Mouse (Mus musculus) v-Abl transformed pro-B cells (cell line): ENCODE measurements around the gene Gpr31b.
"Not testable (repeated sequence)": the region's sequence is repeated elsewhere in the genome, so short reads cannot be mapped to it uniquely, and the experiment has no call there.

ENCODE experiments used
- in situ Hi-C, 2 experiments: fragments of 400-800 bp; cut with MboI; formaldehyde crosslinking; loops; one replicate each; pipeline ENCODE4 v1.15.1; 2025; ENCODE audit not compliant: unreplicated experiment in 2 of 2

Gene Gpr31b

DNA sequence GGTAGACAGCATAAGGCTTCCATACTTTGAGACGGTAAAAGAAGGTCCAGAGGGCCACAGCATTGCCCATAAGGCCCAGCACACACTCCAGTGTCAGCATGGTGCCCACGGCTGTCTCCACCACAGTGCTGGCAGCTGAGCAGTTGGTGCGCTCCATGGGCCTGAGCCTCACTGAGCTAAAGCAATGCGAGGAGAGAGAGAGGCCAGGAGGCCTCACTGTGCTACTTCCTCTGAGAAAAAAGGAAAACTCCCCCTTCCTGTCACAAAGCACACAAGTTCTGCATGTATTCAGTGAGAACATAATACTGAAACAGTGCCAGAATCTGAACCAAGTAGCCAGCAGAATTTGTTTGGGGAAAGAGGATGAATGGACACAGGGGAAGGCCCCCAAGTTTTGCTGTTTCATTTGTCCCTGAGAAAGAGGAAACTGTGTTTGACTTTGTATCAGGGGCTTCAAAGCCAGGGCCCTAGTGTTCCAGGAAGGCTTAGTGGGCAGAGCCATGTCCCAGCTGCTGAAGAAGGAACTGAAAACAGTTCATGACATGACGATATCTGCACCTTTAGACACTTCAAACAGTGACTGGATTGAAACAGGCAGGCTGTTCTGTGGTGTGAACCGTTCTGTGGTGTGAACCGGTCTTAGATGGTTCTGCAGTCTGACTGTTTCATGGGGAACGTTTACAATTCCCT is at the start of gene Gpr31b:
Gene Gpr31b (minus strand): TSS at position 173 of the 690 bp plus-strand sequence.
- in situ Hi-C loops, result not testable (repeated sequence)

DNA sequence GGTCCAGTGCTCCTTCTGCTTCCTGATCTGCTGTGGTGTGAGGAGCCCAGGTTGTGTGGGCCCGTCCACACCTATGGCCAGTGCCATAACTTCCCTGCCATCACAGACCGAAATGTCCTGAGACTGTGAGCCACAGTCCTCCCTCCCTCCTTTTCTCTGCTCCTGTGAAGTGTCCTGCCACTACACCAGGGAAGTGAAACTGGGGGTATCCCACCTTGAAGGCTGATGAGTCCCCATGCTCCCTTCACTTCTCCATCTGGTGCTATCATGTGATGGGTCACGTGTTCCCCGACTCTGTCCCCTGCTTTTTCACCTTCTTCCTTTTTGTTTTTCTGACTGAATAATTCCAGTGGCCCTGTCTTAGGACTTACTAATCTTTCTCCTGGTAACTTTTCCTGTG is 40.9 kb upstream of the Gpr31b start:
- in situ Hi-C loops, result not testable (repeated sequence)

DNA sequence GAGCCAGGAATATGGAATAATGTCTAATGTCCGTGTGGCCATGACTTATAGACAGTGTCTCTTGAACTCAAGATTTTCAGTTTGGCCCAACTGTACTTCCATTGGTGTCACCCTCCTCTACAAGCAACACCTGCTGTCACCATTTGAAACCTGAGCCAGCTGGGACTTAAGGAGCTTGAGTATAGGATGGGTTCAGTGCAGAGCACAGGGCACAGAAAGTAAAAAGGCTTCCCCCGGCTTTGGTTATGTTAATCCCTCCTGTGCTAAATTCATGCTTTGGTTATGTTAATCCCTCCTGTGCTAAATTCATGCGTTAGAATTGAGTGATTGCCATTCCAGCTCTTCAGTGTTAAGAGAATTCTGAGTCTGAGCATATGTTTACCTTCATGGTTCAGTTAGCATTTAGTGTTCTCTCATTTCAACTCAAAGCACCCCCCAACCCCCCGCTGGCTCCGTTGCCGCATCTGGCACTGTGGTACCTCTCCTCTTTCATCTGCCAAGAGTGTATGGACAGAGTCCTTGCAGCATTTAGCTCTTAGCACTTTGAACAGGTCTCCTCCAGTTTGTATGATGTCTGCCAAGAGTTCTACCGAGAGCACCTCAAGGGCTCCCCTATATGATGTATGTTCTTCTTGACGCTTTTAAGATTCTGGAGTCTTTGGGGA is 40.1 kb upstream of the Gpr31b start:
- in situ Hi-C loops, result not testable (repeated sequence)

DNA sequence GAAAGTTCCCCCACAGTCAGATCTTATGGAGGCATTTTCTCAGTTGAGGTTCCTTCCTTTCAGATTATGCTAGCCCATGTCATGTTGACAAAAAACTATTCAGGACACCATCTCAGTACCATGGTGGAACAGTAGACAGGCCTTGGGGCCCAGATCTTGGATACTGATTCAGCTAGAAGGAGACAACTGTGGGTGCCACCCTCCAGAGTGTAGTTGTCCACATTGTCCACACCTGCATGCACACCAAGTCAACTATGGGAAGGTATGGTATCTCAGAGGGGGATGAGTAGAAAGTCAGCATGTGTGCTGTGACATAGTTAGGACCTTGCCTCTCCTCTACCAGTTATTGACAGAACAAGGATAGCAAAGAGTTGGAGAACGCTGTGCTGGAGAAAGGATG is 39.4 kb upstream of the Gpr31b start:
- in situ Hi-C loops, result not testable (repeated sequence)

DNA sequence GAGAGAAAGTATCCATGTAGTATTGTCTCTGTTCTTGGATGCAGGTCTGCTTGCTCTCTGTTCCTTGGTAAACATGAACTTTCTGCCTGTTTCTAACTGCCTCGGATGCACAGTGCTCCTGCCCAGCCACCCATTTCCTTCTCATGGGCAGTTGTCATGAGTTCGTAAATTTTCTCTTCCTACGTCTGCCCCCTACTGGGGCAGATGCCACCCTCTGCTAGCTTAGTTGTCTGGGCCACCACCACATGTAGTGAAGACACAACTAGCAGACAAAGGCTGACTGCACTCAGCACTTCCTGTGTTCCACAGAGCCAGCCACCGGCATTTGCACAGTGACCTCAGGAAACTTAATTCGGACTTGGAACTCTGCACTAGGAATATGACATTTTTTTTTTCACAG is 17.1 kb upstream of the Gpr31b start:
- in situ Hi-C loops, result not testable (repeated sequence)

DNA sequence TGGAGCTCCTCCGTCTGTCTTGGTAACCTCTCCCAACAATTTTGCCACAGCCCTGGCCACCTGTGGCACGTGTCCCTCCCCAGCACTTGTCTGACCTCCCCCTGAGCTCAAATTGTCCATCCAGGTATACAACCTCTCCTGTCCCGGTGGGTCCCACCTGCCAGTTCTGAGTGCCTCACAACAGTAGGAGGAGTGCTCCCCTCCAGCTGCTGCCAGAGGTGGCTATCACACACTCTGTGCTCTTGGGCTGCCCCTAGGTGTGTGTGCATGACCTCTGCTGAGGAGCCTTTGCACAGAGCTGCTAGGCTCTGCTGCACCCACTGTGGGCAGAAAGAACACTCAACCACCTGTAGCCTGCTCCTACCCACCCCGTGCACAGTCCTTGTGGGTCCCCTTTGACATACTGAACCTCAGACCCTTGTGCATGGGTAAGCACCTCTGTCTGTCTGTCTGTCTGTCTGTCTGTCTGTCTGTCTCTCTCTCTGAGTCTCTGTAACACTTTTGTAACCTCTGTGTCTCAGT is 15.8 kb upstream of the Gpr31b start:
- in situ Hi-C loops, result not testable (repeated sequence)

DNA sequence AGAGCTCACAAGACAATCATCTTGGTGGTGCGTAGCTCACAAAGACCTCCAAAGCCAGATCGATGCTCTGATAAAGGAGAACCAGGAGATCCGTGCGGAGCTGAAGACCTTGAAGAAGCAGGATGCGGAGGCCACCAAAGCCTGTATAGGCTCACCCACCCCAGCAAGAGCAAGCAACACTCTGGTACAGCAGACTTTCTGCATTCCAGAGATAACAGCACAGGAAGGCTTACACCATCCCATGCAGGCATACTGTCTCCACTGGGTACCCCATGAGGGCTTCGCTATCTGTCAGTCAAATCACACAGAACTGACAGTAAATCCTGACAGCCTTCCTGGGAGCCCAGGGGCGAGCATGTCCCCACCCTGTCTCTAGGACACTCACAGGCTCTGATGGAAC is 10.8 kb upstream of the Gpr31b start:
- in situ Hi-C loops, result not testable (repeated sequence)

DNA sequence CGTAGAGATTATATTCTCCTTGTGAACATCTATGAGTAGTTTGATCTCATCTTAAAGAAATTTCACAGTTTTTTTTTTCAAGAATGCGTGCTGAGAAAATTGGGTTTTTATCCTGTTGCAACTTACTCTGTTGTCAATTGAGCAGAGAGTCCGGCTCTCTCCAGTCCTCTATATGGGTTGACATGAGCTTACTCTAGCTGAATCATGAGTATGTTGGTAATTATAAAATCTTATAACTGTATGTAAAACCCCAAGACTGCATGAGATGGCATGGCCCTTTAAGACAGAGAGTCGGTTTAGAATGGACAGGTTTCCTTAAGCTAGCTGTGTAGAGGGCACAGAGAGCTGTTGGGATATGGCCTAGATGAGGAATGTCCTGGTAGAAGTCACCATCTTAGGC is 8.7 kb upstream of the Gpr31b start, which contains the start of gene Tcp10b:
Gene Tcp10b (plus strand): TSS at position 301 of the 400 bp plus-strand sequence.
- in situ Hi-C loops, result not testable (repeated sequence)

DNA sequence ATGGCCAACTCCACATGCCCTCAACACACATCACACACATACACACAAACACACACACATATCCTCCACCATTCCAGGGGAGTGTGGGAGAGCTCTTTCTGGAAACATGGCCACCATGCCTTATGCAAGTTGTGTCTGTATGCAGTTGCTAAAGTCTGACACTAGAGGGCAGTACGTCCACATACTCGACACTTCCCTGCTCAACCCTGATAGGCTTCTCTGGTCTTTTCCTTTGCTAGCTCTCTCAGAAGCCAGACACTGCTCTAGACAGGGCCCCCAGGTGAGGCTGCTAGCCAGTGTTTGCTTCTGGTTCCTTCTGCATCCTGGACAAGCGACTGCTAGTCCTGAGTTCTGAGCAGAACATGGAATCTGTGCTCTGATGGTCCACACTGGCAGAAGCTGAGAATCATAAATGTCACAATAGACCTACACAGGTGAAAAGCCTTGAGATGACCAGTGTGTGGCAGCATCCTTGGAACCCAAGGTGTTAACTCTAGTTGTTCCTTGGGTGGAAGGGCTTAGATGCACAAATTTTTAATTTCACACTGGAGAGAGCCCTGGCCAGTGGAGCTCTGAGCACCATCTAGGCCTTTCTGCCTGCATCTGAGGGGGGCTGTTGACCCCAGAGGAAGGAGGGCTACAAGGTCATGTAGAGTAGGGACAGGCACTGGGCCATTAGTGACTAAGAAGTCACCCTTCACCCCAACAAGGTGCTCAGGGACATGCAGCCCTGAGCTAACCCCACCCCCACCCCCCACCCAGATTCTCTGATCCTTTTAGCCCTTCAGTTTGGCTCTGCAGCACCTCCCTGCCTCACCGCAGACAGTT is 8.0 kb downstream of the Gpr31b start:
- in situ Hi-C loops, result loop anchor here in 1 of 2 experiments (25.0 kb wide), 1 partner anchor 1868 kb away; no protein-coding TSS in a partner anchor

DNA sequence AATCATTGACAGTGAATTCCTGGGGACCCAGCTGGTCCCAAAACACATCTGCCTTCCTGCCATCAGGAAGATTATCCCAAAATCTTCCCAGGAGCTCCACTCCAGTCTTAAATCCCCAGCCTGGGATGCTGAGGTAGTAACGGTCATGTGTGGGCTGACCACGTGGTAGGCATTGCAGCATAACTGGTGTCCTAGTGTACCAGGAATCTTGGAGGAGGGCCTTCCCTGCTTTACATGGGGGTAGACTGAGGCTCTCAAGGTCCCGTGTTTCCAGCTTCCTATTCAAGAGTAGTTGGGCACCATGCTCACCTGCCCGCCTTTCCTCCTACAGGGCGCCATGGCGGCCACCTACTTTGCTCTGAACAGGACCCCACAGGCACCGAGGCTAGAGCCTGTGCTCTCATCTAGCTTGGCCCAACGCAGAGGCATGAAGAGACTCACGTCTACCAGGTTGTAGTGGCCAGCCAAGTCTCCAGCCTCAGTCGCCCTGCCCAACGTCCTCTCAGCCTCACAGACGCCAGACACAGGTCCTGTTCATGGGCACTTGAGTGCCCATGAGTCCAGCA is 15.4 kb downstream of the Gpr31b start:
- in situ Hi-C loops, result loop anchor here in 1 of 2 experiments (25.0 kb wide), 1 partner anchor 1876 kb away; no protein-coding TSS in a partner anchor

DNA sequence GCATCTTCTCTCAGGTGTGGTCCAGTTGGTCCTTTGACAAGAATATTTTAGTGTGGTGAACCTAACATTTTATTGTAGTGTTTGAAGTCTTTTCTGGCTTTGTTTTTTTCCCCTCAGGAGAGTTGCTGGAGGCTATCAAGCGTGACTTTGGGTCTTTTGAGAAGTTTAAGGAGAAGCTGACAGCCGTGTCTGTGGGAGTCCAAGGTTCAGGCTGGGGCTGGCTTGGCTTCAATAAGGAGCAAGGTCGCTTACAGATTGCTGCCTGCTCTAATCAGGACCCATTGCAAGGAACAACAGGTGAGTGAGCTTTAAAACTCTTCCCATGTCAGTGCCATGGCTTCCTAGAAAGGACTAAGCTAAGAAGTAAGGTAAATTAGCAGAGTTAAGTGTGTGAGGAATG is 38.8 kb downstream of the Gpr31b start:
- in situ Hi-C loops, result loop anchor here in 1 of 2 experiments (25.0 kb wide), 1 partner anchor 601 kb away; no protein-coding TSS in a partner anchor

DNA sequence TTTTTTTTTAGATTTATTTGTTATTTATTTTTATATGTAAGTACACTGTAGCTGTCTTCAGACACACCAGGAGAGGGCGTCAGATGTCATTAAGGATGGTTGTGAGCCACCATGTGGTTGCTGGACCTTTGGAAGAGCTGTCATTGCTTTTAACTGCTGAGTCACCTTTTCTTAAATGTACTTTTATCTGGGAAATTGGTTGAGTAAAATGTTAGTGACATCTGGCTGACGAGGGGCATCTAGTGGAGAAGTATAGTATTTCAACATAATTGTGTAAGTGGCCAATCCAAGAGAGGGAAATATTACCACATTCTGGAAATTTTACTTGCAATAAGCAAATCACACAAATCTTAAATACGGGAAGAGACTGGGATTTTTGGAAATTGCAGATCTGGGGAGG is 42.2 kb downstream of the Gpr31b start:
- in situ Hi-C loops, result loop anchor here in 1 of 2 experiments (25.0 kb wide), 1 partner anchor 598 kb away; no protein-coding TSS in a partner anchor

DNA sequence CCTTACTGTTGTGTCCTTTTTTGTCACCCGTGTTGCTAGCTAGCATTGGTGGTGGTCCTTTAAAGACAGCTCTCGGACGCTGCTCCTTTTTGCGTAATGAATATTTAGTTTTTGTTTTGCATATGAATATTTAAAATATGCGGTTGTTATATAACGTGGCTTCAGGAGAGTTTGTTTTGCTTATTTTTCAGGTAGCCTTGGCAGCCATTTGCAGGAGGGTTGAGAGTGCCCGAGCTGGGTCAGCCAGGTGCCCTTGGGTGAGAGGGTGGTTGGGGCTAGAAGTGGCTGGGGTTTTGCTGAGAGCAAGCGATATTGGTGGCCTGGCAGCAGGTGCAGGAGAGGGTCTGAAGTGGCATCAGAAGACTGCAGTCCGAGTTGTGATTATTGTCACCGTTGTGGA is 43.6 kb downstream of the Gpr31b start:
- in situ Hi-C loops, result loop anchor here in 1 of 2 experiments (25.0 kb wide), 1 partner anchor 596 kb away; no protein-coding TSS in a partner anchor

DNA sequence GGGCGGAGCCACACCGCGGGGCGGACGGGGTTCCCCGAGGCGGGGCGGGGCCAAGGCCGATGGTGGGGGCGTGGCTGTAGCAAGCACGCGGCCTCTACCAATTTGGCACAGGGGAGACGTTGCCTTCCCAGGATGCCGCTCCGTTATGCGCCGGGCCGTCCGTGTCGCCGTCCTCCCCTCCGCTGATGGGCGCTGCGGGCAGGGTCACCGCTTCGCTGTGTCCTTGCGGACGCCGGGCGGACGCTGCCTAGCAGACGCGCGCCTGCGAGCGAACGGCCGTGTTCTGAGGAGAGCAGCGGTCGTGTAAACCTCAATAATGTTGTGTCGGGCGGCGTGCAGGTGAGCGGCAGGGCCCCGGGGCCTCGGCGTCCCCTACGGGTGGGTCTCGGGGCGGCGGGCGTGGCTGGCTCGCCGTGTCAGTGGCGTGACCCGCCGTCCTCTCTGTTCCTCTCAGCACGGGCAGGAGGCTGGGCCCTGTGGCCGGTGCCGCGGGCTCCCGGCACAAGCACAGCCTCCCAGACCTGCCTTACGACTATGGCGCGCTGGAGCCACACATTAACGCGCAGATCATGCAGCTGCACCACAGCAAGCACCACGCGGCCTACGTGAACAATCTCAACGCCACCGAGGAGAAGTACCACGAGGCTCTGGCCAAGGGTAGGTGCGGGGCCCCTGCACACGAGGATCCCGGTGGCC is 44.2 kb downstream of the Gpr31b start:
- in situ Hi-C loops, result loop anchor here in 1 of 2 experiments (25.0 kb wide), 1 partner anchor 596 kb away; no protein-coding TSS in a partner anchor

DNA sequence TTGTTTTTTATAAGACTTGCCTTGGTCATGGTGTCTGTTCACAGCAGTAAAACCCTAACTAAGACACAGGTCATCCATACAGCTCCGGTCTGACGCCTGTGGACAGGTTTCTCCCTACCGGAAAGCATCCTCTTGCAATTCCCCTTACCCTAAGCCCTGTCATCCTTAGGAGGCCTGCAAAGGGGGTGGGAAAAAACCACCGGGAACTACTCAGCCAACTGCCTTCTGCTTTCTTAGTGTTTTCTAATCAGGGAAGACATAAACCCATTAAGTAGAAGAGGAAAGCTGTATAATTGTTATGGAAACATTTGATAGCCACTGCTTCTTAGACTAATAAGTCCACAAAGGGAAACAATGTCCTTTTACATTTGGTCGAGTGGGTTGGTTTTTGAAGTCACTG is 45.1 kb downstream of the Gpr31b start:
- in situ Hi-C loops, result loop anchor here in 1 of 2 experiments (25.0 kb wide), 1 partner anchor 595 kb away; no protein-coding TSS in a partner anchor

DNA sequence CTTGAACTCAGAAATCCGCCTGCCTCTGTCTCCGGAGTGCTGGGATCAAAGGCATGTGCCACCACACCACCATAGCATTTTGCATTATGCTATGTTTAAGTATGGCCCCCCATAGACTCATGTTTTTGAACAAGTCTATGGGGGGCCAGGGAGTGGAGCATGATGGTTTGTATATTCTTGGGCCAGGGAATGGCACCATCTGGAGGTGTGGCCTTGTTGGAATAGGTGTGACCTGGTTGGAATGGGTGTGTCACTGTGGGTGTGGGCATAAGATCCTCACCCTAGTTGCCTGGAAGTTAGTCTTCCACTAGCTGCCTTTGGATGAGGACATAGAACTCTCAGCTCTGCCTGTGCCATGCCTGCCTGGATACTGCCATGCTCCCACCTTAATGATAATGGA is 45.5 kb downstream of the Gpr31b start, which contains the start of gene Sod2:
Gene Sod2 (plus strand): TSS at position 301 of the 400 bp plus-strand sequence.
- in situ Hi-C loops, result loop anchor here in 1 of 2 experiments (25.0 kb wide), 1 partner anchor 594 kb away; no protein-coding TSS in a partner anchor

DNA sequence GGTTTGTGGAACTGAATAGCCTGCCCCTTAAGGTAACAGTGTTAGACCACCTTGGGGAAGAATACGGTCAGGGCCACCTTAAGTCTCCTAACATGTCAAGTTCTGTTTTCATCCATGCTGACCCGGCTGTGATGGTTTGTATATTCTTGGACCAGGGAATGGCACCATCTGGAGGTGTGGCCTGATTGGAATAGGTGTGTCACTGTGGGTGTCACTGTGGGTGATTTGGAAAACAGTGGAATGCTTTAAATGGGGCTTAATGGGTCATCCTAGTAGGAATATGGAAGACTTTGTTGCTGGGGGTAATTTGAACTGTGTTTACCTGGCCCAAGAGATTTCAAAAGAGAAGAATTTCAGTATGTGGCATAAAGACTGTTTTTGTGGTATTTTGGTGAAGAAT is 47.7 kb downstream of the Gpr31b start:
- in situ Hi-C loops, result loop anchor here in 1 of 2 experiments (25.0 kb wide), 1 partner anchor 592 kb away; no protein-coding TSS in a partner anchor

DNA sequence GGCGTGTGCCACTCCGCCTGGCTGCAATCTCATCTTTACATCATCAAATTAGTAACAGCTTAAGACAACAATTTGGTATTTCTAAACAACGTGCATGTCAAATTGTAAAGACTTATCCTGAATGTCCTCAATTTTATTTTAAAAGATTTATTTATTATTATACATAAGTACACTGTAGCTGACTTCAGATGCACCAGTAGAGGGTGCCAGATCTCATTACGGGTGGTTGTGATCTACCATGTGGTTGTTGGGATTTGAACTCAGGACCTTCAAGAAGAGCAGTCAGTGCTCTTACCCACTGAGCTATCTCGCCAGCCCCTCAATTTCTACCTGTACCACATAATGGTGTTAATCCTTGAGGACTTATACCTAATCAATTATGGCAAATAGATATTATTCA is 49.9 kb downstream of the Gpr31b start:
- in situ Hi-C loops, result loop anchor here in 1 of 2 experiments (25.0 kb wide), 1 partner anchor 590 kb away; no protein-coding TSS in a partner anchor
